Mouse (Mus musculus): ENCODE data around the gene Sprr4. TPM values are rescaled to one million over a fixed set of nuclear protein-coding genes. Genes with fewer than 3 reads are reported as not detected.

Gene Sprr4
- polyA plus RNA-seq, 1 experiment = not detected

GRCm38 (mm10) chr3:92470111-92470510 is 30.2 kb downstream of the Sprr4 start:
- H3K9me3 ChIP-seq (ENCODE audit: control insufficient read depth, low read length) = no peaks in the 10 kb centered on the region
- no peak for TF ChIP-seq GATA1 (IDR thresholded peaks at IDR 0.05; ENCODE audit: low read length)
- TF ChIP-seq TAL1 (IDR thresholded peaks at IDR 0.05; ENCODE audit: low read length) = no peak
- no peaks in the 10 kb centered on the region for H3K4me1 ChIP-seq (ENCODE audit: control insufficient read depth)
- H3K27me3 ChIP-seq (ENCODE audit: control insufficient read depth) = no peaks in the 10 kb centered on the region
- H3K36me3 ChIP-seq (ENCODE audit: control insufficient read depth) = no peaks in the 10 kb centered on the region
- H3K4me3 ChIP-seq (replicated peaks) = no peak overlapping the region

GRCm38 (mm10) chr3:92467424-92467823 is 32.9 kb downstream of the Sprr4 start:
- H3K36me3 ChIP-seq (ENCODE audit: control insufficient read depth) = no peaks in the 10 kb centered on the region
- no peak for TF ChIP-seq GATA1 (IDR thresholded peaks at IDR 0.05; ENCODE audit: low read length)
- TF ChIP-seq TAL1 (IDR thresholded peaks at IDR 0.05; ENCODE audit: low read length) = no peak
- no peaks in the 10 kb centered on the region for H3K4me1 ChIP-seq (ENCODE audit: control insufficient read depth)
- no peaks in the 10 kb centered on the region for H3K27me3 ChIP-seq (ENCODE audit: control insufficient read depth)
- no peaks in the 10 kb centered on the region for H3K9me3 ChIP-seq (ENCODE audit: control insufficient read depth, low read length)
- H3K4me3 ChIP-seq (replicated peaks) = no peak overlapping the region

- Histone ChIP-seq H3K36me3 (ENCODE audit: control insufficient read depth) (no peaks in the 10 kb centered on the region), H3K4me3 (replicated peaks) (no peak overlapping the region)
- TF ChIP-seq TAL1 (IDR thresholded peaks at IDR 0.05; ENCODE audit: low read length) (no peak), GATA1 (IDR thresholded peaks at IDR 0.05; ENCODE audit: low read length) (no peak)
Observed at GRCm38 (mm10) chr3:92466576-92466975, 33.7 kb downstream of the Sprr4 start.

GRCm38 (mm10) chr3:92458620-92459019 is 41.7 kb downstream of the Sprr4 start, which contains the start of gene Sprr3:
Gene Sprr3 (minus strand): TSS chr3:92458720.
- Histone ChIP-seq H3K27me3 (ENCODE audit: control insufficient read depth) (no peaks in the 10 kb centered on the region), H3K9me3 (ENCODE audit: control insufficient read depth, low read length) (no peaks in the 10 kb centered on the region), H3K4me1 (ENCODE audit: control insufficient read depth) (no peaks in the 10 kb centered on the region), H3K36me3 (ENCODE audit: control insufficient read depth) (no peaks in the 10 kb centered on the region), H3K4me3 (replicated peaks) (no peak within 1 kb of the TSS)
- TF ChIP-seq TAL1 (IDR thresholded peaks at IDR 0.05; ENCODE audit: low read length) (no peak), GATA1 (IDR thresholded peaks at IDR 0.05; ENCODE audit: low read length) (no peak)

More at GRCm38 (mm10) chr3:92466576-92466975, 33.7 kb downstream of the Sprr4 start:
- no peaks in the 10 kb centered on the region for H3K27me3 ChIP-seq (ENCODE audit: control insufficient read depth)
- no peaks in the 10 kb centered on the region for H3K9me3 ChIP-seq (ENCODE audit: control insufficient read depth, low read length)
- H3K4me1 ChIP-seq (ENCODE audit: control insufficient read depth) = no peaks in the 10 kb centered on the region

- H3K9me3 ChIP-seq (ENCODE audit: control insufficient read depth, low read length) = no peaks in the 10 kb centered on the region
- H3K4me3 ChIP-seq (replicated peaks) = no peak overlapping the region
- H3K4me1 ChIP-seq (ENCODE audit: control insufficient read depth) = no peaks in the 10 kb centered on the region
- H3K27me3 ChIP-seq (ENCODE audit: control insufficient read depth) = no peaks in the 10 kb centered on the region
- TF ChIP-seq GATA1 (IDR thresholded peaks at IDR 0.05; ENCODE audit: low read length) = no peak
- no peak for TF ChIP-seq TAL1 (IDR thresholded peaks at IDR 0.05; ENCODE audit: low read length)
- H3K36me3 ChIP-seq (ENCODE audit: control insufficient read depth) = no peaks in the 10 kb centered on the region
Observed at GRCm38 (mm10) chr3:92455151-92455550, 45.1 kb downstream of the Sprr4 start.

Other genes starting within 250 kb of the Sprr4 start
- not detected in 2 replicates for gene Sprr2a3, start 215.1 kb downstream of the Sprr4 start, polyA plus RNA-seq (2012)
- gene Sprr2b, start 183.9 kb downstream of the Sprr4 start, polyA plus RNA-seq (2012) = not detected in 2 replicates
- not detected in 2 replicates for gene Sprr2d, start 161.4 kb downstream of the Sprr4 start, polyA plus RNA-seq (2012)
- gene Sprr2e, start 148.3 kb downstream of the Sprr4 start, polyA plus RNA-seq (2012) = not detected in 2 replicates
- not detected in 2 replicates for gene Sprr2f, start 135.3 kb downstream of the Sprr4 start, polyA plus RNA-seq (2012)
- gene Sprr2h, start 114.8 kb downstream of the Sprr4 start, polyA plus RNA-seq (2012) = not detected in 2 replicates
- not detected in 2 replicates for gene Sprr2i, start 92.5 kb downstream of the Sprr4 start, polyA plus RNA-seq (2012)
- not detected in 2 replicates for gene Sprr2j-ps, start 82.4 kb downstream of the Sprr4 start, polyA plus RNA-seq (2012)
- 2.0 and 2.3 TPM in 2 replicates for gene Gm9774, start 71.1 kb downstream of the Sprr4 start, polyA plus RNA-seq (2012)
- gene Sprr2k, start 67.9 kb downstream of the Sprr4 start, polyA plus RNA-seq (2012) = not detected in 2 replicates
- not detected in 2 replicates for gene Sprr1b, start 61.7 kb downstream of the Sprr4 start, polyA plus RNA-seq (2012)
- not detected in 2 replicates for gene Sprr3, start 41.8 kb downstream of the Sprr4 start, polyA plus RNA-seq (2012)
- gene Sprr1a, start 14.6 kb downstream of the Sprr4 start, polyA plus RNA-seq (2012) = not detected in 2 replicates
- gene 2310046K23Rik, start 34.0 kb upstream of the Sprr4 start, polyA plus RNA-seq (2012) = not detected in 2 replicates
- not detected in 2 replicates for gene Ivl, start 73.2 kb upstream of the Sprr4 start, polyA plus RNA-seq (2012)
- not detected in 2 replicates for gene Smcp, start 88.5 kb upstream of the Sprr4 start, polyA plus RNA-seq (2012)
- not detected in 2 replicates for gene 2210017I01Rik, start 107.0 kb upstream of the Sprr4 start, polyA plus RNA-seq (2012)
- gene Lce6a, start 121.2 kb upstream of the Sprr4 start, polyA plus RNA-seq (2012) = not detected in 2 replicates
- not detected in 2 replicates for gene Lce1a1, start 147.8 kb upstream of the Sprr4 start, polyA plus RNA-seq (2012)
- gene Lce1b, start 156.4 kb upstream of the Sprr4 start, polyA plus RNA-seq (2012) = not detected in 2 replicates
- gene Lce1a2, start 169.8 kb upstream of the Sprr4 start, polyA plus RNA-seq (2012) = not detected in 2 replicates
- not detected in 2 replicates for gene Lce1c, start 178.8 kb upstream of the Sprr4 start, polyA plus RNA-seq (2012)
- not detected in 2 replicates for gene Lce1d, start 186.7 kb upstream of the Sprr4 start, polyA plus RNA-seq (2012)
- not detected in 2 replicates for gene Lce1e, start 208.6 kb upstream of the Sprr4 start, polyA plus RNA-seq (2012)
- not detected in 2 replicates for gene Lce1f, start 219.9 kb upstream of the Sprr4 start, polyA plus RNA-seq (2012)
- not detected in 2 replicates for gene Gm38119, start 238.6 kb upstream of the Sprr4 start, polyA plus RNA-seq (2012)